ENCODE assay signal across 12 mouse cellular contexts in genomic region chr11:63061446-63061845, GRCm38 (mm10). TPM values are rescaled to one million over a fixed set of nuclear protein-coding genes. Genes with fewer than 3 reads are reported as not detected.
DNase-seq lines count a peak whose midpoint lies in the region; ATAC-seq and TF ChIP-seq lines count a peak whose summit lies in the region.
"Had no signal": no experiment of that assay in that cellular context is flagged by ENCODE, and none has a peak within 500 bp of the region (broad histone marks: within the 10 kb centered on the region; RNA-seq: fewer than 3 reads in every experiment).

TSS of gene Tekt3 (plus strand) at chr11:63061654.

- no peak within 1 kb of the TSS for H3K27ac ChIP-seq in hindbrain, embryonic 15.5 days (replicated peaks)
- no peak within 1 kb of the TSS for H3K27ac ChIP-seq in neural tube, embryonic 12.5 days
- H3K27ac ChIP-seq in liver, postnatal 0 days (ENCODE audit: low read depth), result no peak within 1 kb of the TSS
- H3K27ac ChIP-seq: liver, embryonic 15.5 days had no signal

- no peaks in the 10 kb centered on the region for H3K36me3 ChIP-seq in hindbrain, embryonic 15.5 days
- no peaks in the 10 kb centered on the region for H3K36me3 ChIP-seq in neural tube, embryonic 12.5 days
- H3K36me3 ChIP-seq in liver, postnatal 0 days (replicated peaks; ENCODE audit: insufficient read depth, low read length), result no peaks in the 10 kb centered on the region
- H3K36me3 ChIP-seq: liver, embryonic 15.5 days had no signal

- WGBS in hindbrain, embryonic 15.5 days, result 10% methylated on average over 17 of the region's 17 CpGs
- 11% methylated on average over 17 of the region's 17 CpGs for WGBS in neural tube, embryonic 12.5 days
- 13% methylated on average over 17 of the region's 17 CpGs for WGBS in liver, postnatal 0 days (ENCODE audit: insufficient replicate concordance)

- no peaks in the 10 kb centered on the region for H3K9me3 ChIP-seq in hindbrain, embryonic 15.5 days
- H3K9me3 ChIP-seq in neural tube, embryonic 12.5 days, result no peaks in the 10 kb centered on the region
- no peaks in the 10 kb centered on the region for H3K9me3 ChIP-seq in liver, postnatal 0 days (ENCODE audit: low read length)
- H3K9me3 ChIP-seq: liver, embryonic 15.5 days had no signal

- no peak within 1 kb of the TSS for H3K4me3 ChIP-seq in hindbrain, embryonic 15.5 days
- no peak within 1 kb of the TSS for H3K4me3 ChIP-seq in neural tube, embryonic 12.5 days
- H3K4me3 ChIP-seq in liver, postnatal 0 days (ENCODE audit: low read depth, low read length), result no peak within 1 kb of the TSS
- H3K4me3 ChIP-seq: liver, embryonic 15.5 days had no signal

- H3K4me1 ChIP-seq in hindbrain, embryonic 15.5 days (replicated peaks), result peaks cover 4% of the 10 kb centered on the region; the same call in 1 of the 2 replicates
- H3K4me1 ChIP-seq in neural tube, embryonic 12.5 days, result peaks cover 4% of the 10 kb centered on the region; the same call in 1 of the 2 replicates
- H3K4me1 ChIP-seq in liver, postnatal 0 days (ENCODE audit: insufficient read depth), result no peaks in the 10 kb centered on the region
- H3K4me1 ChIP-seq: liver, embryonic 15.5 days had no signal

- H3K27me3 ChIP-seq in hindbrain, embryonic 15.5 days, result no peaks in the 10 kb centered on the region
- H3K27me3 ChIP-seq in neural tube, embryonic 12.5 days (replicated peaks), result no peaks in the 10 kb centered on the region
- H3K27me3 ChIP-seq in liver, postnatal 0 days (ENCODE audit: insufficient read depth, low read length), result peaks cover 3% of the 10 kb centered on the region; the same call in 1 of the 2 replicates

- no peak for TF ChIP-seq EP300 in liver, postnatal 0 days (IDR thresholded peaks at IDR 0.05; ENCODE audit: low read depth)

- ATAC-seq in hindbrain, embryonic 15.5 days (ENCODE audit: low FRiP score, low read depth), result no peak
- 0 out of 2 replicates have a peak, but pooled peaks have one; percentile 61 for ATAC-seq in neural tube, embryonic 12.5 days (ENCODE audit: low FRiP score, low read depth)
- no peak for ATAC-seq in megakaryocyte progenitor cell, adult 5-6 weeks (replicated peaks; ENCODE audit: poor library complexity)
- no peak for ATAC-seq in liver, postnatal 0 days

- H3K9ac ChIP-seq in hindbrain, embryonic 15.5 days, result no peak within 1 kb of the TSS
- H3K9ac ChIP-seq in neural tube, embryonic 12.5 days, result no peak within 1 kb of the TSS
- H3K9ac ChIP-seq in liver, postnatal 0 days (replicated peaks), result no peak within 1 kb of the TSS
- H3K9ac ChIP-seq: liver, embryonic 15.5 days had no signal

- DNase-seq in kidney, postnatal 10 days, result peak; percentile 20
- no peak for DNase-seq in kidney, postnatal 14 days
- DNase-seq in embryo, embryonic 11.5 days (ENCODE audit: low read depth, low spot score), result peak; percentile 40
- no peak for DNase-seq in thymus, postnatal 36 days
- no peak for DNase-seq in liver, postnatal 0 days
- DNase-seq: cerebellum, postnatal 25 days; spleen, adult 18-20 months had no signal

- no peak for TF ChIP-seq CTCF in liver, postnatal 0 days (IDR thresholded peaks at IDR 0.05; ENCODE audit: low read depth)

- peak within 1 kb of the TSS; percentile 41 for H3K4me2 ChIP-seq in hindbrain, embryonic 15.5 days
- peak within 1 kb of the TSS; percentile 50 for H3K4me2 ChIP-seq in neural tube, embryonic 12.5 days (replicated peaks)
- H3K4me2 ChIP-seq in liver, postnatal 0 days (ENCODE audit: low read depth, low read length), result no peak within 1 kb of the TSS
- H3K4me2 ChIP-seq: liver, embryonic 15.5 days had no signal

RNA-seq across cellular contexts. Expression of gene Tekt3, which starts in this region (rescaled TPM):
- polyA plus RNA-seq in hindbrain, embryonic 15.5 days (2015; fragmentation: Nextera tagmentation; extraction: Ambion mirVana), result not detected in 2 replicates
- polyA plus RNA-seq in neural tube, embryonic 12.5 days (2016; fragmentation: Nextera tagmentation; extraction: Ambion mirVana), result not detected in 2 replicates
- not detected in 2 replicates for total RNA-seq in megakaryocyte progenitor cell, adult 5-6 weeks (2015)
- not detected in 2 replicates for total RNA-seq in megakaryocyte progenitor cell, adult 5-6 weeks (2017)
- not detected in 2 replicates for polyA plus RNA-seq in liver, postnatal 0 days (2015; fragmentation: Nextera tagmentation; extraction: Ambion mirVana)
- total RNA-seq: hematopoietic stem cell, adult 5-6 weeks had no signal
- polyA plus RNA-seq: liver, embryonic 15.5 days had no signal

Comparison
In these comparisons a context has a peak if more than half of its experiments do, and no peak if none do; other contexts are left out.
1. DNase-seq: peak in kidney, postnatal 10 days (single experiment) and embryo, embryonic 11.5 days (single experiment); none in kidney, postnatal 14 days (single experiment), thymus, postnatal 36 days (0 of 2) and liver, postnatal 0 days (single experiment).
2. Peak in ATAC-seq and H3K4me2 ChIP-seq in neural tube, embryonic 12.5 days; RNA of the gene not detected or under 1 TPM.